Mouse (Mus musculus) neural tube, embryonic 11.5 days (tissue): ENCODE measurements around the gene Clybl. TPM values are rescaled to one million over a fixed set of nuclear protein-coding genes. Genes with fewer than 3 reads are reported as not detected.

Experiments used
- ATAC-seq: fragments of 200-750 bp; cut with Nextera tagmentation; 2 replicates; pipeline ENCODE4 v1.8.0; 2017; ENCODE audit warnings: moderate number of reproducible peaks, mild to moderate bottlenecking, moderate TSS enrichment, moderate library complexity; ENCODE audit not compliant: insufficient read depth, low FRiP score, low TSS enrichment
- DNase-seq: peaks from one replicate; pipeline ENCODE4 v3.0.0-alpha.2; 2015; ENCODE audit warnings: low spot score
- H3K27ac ChIP-seq: fragments of 300-500 bp; sonication (generic); 2 replicates; pipeline ENCODE4 v1.5.1; 2014; ENCODE audit warnings: low read depth, mild to moderate bottlenecking, low read length
- H3K27me3 ChIP-seq: fragments of 300-500 bp; sonication (generic); 2 replicates; pipeline ENCODE4 v1.6.1; 2014; ENCODE audit warnings: mild to moderate bottlenecking, low read length, mixed read lengths; ENCODE audit not compliant: control insufficient read depth, insufficient read depth
- H3K36me3 ChIP-seq: fragments of 300-500 bp; sonication (generic); 2 replicates; pipeline ENCODE4 v1.6.1; 2014; ENCODE audit warnings: mild to moderate bottlenecking, low read length, moderate library complexity, mixed read lengths; ENCODE audit not compliant: control insufficient read depth, insufficient read depth
- H3K4me1 ChIP-seq: fragments of 300-500 bp; sonication (generic); 2 replicates; pipeline ENCODE4 v1.6.1; 2014; ENCODE audit warnings: low read length, mixed read lengths; ENCODE audit not compliant: control insufficient read depth, insufficient read depth
- H3K4me2 ChIP-seq: fragments of 300-500 bp; sonication (generic); 2 replicates; pipeline ENCODE4 v1.6.1; 2014; ENCODE audit warnings: low read depth, mild to moderate bottlenecking, moderate library complexity
- H3K4me3 ChIP-seq: fragments of 300-500 bp; sonication (generic); 2 replicates; pipeline ENCODE4 v1.5.1; 2014; ENCODE audit warnings: low read depth, low read length
- H3K9ac ChIP-seq: fragments of 300-500 bp; sonication (generic); 2 replicates; pipeline ENCODE4 v1.6.1; 2014; ENCODE audit warnings: mild to moderate bottlenecking, low read length
- H3K9me3 ChIP-seq: fragments of 300-500 bp; sonication (generic); 2 replicates; pipeline ENCODE4 v1.6.1; 2016; ENCODE audit warnings: low read length; ENCODE audit not compliant: control insufficient read depth
- WGBS: fragments of 180-500 bp; shearing (Covaris S2); extraction: QIAGEN DNeasy Blood & Tissue Kit; methylation state at CpG from one replicate; pipeline ENCODE4 v1.1.7; 2014; 5-methylcytosine and 5-hydroxymethylcytosine counted together
- polyA plus RNA-seq: library from polyadenylated mRNA; unstranded; fragments of >200 nt; fragmentation: Nextera tagmentation; extraction: Ambion mirVana; gene quantifications from 2 replicates; pipeline ENCODE4 v1.2.1, GENCODE M21; 2014

Clybl gene
- polyA plus RNA-seq, 1 experiment from 2014 or later = 19.2 TPM

GRCm38 (mm10) chr14:122359136-122359905 is 177.8 kb downstream of the Clybl start:
- WGBS = 87% methylated on average over 23 of the region's 23 CpGs
- no peak for DNase-seq

GRCm38 (mm10) chr14:122361807-122362206 is 180.3 kb downstream of the Clybl start:
- Histone ChIP-seq H3K36me3 (no peaks in the 10 kb centered on the region), H3K4me3 (no peak overlapping the region), H3K9ac (no peak overlapping the region), H3K27me3 (no peaks in the 10 kb centered on the region), H3K9me3 (no peaks in the 10 kb centered on the region), H3K4me2 (no peak overlapping the region), H3K27ac (no peak overlapping the region), H3K4me1 (no peaks in the 10 kb centered on the region)
- ATAC-seq (no peak), DNase-seq (no peak)
- 80% methylated on average over 9 of the region's 9 CpGs for WGBS

More at GRCm38 (mm10) chr14:122359136-122359905, 177.8 kb downstream of the Clybl start:
- no peaks in the 10 kb centered on the region for H3K9me3 ChIP-seq
- H3K36me3 ChIP-seq = no peaks in the 10 kb centered on the region
- H3K4me3 ChIP-seq = no peak overlapping the region
- H3K4me2 ChIP-seq = no peak overlapping the region
- ATAC-seq = no peak
- no peak overlapping the region for H3K9ac ChIP-seq
- H3K4me1 ChIP-seq = no peaks in the 10 kb centered on the region
- H3K27ac ChIP-seq = no peak overlapping the region
- H3K27me3 ChIP-seq = no peaks in the 10 kb centered on the region

GRCm38 (mm10) chr14:122363156-122363555 is 181.7 kb downstream of the Clybl start:
- H3K27me3 ChIP-seq = no peaks in the 10 kb centered on the region
- no peaks in the 10 kb centered on the region for H3K4me1 ChIP-seq
- no peaks in the 10 kb centered on the region for H3K9me3 ChIP-seq
- no peaks in the 10 kb centered on the region for H3K36me3 ChIP-seq
- ATAC-seq = no peak
- 24% methylated on average over 6 of the region's 6 CpGs for WGBS
- no peak overlapping the region for H3K27ac ChIP-seq
- DNase-seq = no peak
- H3K4me3 ChIP-seq = no peak overlapping the region
- no peak overlapping the region for H3K9ac ChIP-seq
- H3K4me2 ChIP-seq = no peak overlapping the region

- WGBS = 95% methylated on average over 3 of the region's 3 CpGs
- Histone ChIP-seq H3K4me1 (no peaks in the 10 kb centered on the region), H3K9ac (no peak overlapping the region), H3K4me2 (no peak overlapping the region), H3K36me3 (no peaks in the 10 kb centered on the region), H3K27ac (no peak overlapping the region), H3K9me3 (no peaks in the 10 kb centered on the region), H3K27me3 (no peaks in the 10 kb centered on the region), H3K4me3 (no peak overlapping the region)
- ATAC-seq (no peak), DNase-seq (no peak)
These were observed 182.5 kb downstream of the Clybl start for GRCm38 (mm10) chr14:122364026-122364425.

- Histone ChIP-seq H3K36me3 (no peaks in the 10 kb centered on the region), H3K4me3 (no peak overlapping the region), H3K27me3 (no peaks in the 10 kb centered on the region), H3K9me3 (no peaks in the 10 kb centered on the region), H3K9ac (no peak overlapping the region), H3K4me1 (no peaks in the 10 kb centered on the region), H3K4me2 (no peak overlapping the region), H3K27ac (no peak overlapping the region)
- ATAC-seq (no peak), DNase-seq (peak; percentile 31)
- WGBS = 64% methylated on average over 28 of the region's 28 CpGs
These were observed 185.9 kb downstream of the Clybl start for GRCm38 (mm10) chr14:122367252-122367868.

GRCm38 (mm10) chr14:122367882-122368418 is 186.4 kb downstream of the Clybl start:
- H3K36me3 ChIP-seq = no peaks in the 10 kb centered on the region
- no peak overlapping the region for H3K4me3 ChIP-seq
- H3K9me3 ChIP-seq = no peaks in the 10 kb centered on the region
- no peaks in the 10 kb centered on the region for H3K4me1 ChIP-seq
- H3K27me3 ChIP-seq = no peaks in the 10 kb centered on the region
- ATAC-seq (no peak), DNase-seq (no peak)
- no peak overlapping the region for H3K4me2 ChIP-seq
- H3K27ac ChIP-seq = no peak overlapping the region
- no peak overlapping the region for H3K9ac ChIP-seq
- WGBS = 78% methylated on average over 3 of the region's 3 CpGs

- DNase-seq (no peak), ATAC-seq (no peak)
- Histone ChIP-seq H3K4me1 (no peaks in the 10 kb centered on the region), H3K9ac (no peak overlapping the region), H3K9me3 (no peaks in the 10 kb centered on the region), H3K27ac (no peak overlapping the region), H3K4me2 (no peak overlapping the region), H3K36me3 (no peaks in the 10 kb centered on the region), H3K4me3 (no peak overlapping the region), H3K27me3 (no peaks in the 10 kb centered on the region)
- WGBS = 88% methylated on average over 8 of the region's 8 CpGs
These were observed 187.0 kb downstream of the Clybl start for GRCm38 (mm10) chr14:122368501-122368900.

- Histone ChIP-seq H3K36me3 (no peaks in the 10 kb centered on the region), H3K27me3 (0 out of 2 replicates have a peak, but pooled peaks cover 5% of the 10 kb centered on the region), H3K9me3 (no peaks in the 10 kb centered on the region), H3K9ac (no peak overlapping the region), H3K4me2 (no peak overlapping the region), H3K27ac (no peak overlapping the region), H3K4me1 (peaks cover 3% of the 10 kb centered on the region; the same call in 1 of the 2 replicates), H3K4me3 (no peak overlapping the region)
- no peak for DNase-seq
- 51% methylated on average over 5 of the region's 5 CpGs for WGBS
- ATAC-seq = no peak
These were observed 190.5 kb downstream of the Clybl start for GRCm38 (mm10) chr14:122371979-122372378.
